Mouse (Mus musculus): ENCODE data around the gene Maco1. TPM values are rescaled to one million over a fixed set of nuclear protein-coding genes. Genes with fewer than 3 reads are reported as not detected.
A peak's percentile ranks its signal among the peaks of the same experiment; 100 is the strongest.
"Not testable (repeated sequence)": the region's sequence is repeated elsewhere in the genome, so short reads cannot be mapped to it uniquely, and the experiment has no call there.

Maco1 gene
- polyA plus RNA-seq, 1 experiment from 2014 or later: 31.4 TPM

- DNase-seq (ENCODE audit: low spot score): peak; percentile 63
- H3K9me3 ChIP-seq: no peaks in the 10 kb centered on the region
- no peaks in the 10 kb centered on the region for H3K36me3 ChIP-seq
- H3K4me3 ChIP-seq: no peak overlapping the region
- WGBS: 65% methylated on average over 3 of the region's 3 CpGs
- 0 out of 2 replicates have a peak overlapping the region, but pooled peaks have one; percentile 16 for H3K27ac ChIP-seq
- H3K4me1 ChIP-seq: peaks cover 25% of the 10 kb centered on the region
- peaks cover 25% of the 10 kb centered on the region for H3K27me3 ChIP-seq (ENCODE audit: insufficient read depth, poor library complexity, severe bottlenecking)
These were observed 2.2 kb upstream of the Maco1 start for GRCm38 (mm10) chr4:134855371-134855770.

DNA sequence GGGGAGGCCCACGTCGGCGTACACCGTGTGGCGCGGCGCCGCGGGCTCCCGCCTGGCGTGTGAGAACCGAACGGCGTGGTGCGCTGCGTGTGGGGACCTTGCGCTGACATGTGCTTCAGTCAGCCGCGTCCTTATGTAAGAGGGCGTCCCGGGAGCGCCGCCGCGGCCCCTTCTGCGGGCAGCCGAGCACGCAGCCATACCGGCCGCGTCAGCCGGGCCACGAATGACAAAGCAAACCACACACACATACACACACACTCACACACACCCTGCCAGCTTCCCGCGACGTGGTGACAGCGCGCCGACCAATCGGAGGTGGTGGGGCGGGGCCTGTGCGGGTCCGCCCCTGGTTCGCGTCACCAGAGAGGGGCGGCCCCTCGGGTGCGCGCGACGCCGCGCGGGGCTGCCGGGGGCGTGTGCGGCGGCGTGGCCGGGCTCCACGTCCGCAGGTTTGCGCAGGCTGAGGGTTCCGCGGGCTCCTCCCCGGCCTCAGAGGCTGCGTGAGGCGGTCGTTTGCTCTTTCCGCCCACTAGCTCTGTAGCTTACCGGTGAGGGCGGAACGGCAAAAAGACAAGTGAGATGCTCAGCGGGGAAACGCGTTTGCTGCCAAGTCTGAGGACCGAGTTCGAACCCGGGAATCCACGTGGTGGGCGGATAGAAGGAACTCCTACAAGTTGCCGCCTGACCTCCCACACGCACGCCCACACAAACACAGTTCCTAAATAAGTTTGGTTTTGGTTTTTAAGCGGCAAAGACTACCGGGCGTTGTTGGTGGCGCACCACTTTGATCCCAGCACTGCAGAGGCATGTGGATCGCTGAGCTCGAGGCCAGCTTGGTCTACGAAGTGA, 716 bp upstream of the Maco1 start:
- peak; percentile 96 for DNase-seq (ENCODE audit: low spot score)
- Histone ChIP-seq H3K9me3 (no peaks in the 10 kb centered on the region), H3K36me3 (no peaks in the 10 kb centered on the region), H3K27me3 (ENCODE audit: insufficient read depth, poor library complexity, severe bottlenecking) (peaks cover 25% of the 10 kb centered on the region), H3K4me3 (peak overlapping the region; percentile 99), H3K4me1 (peaks cover 25% of the 10 kb centered on the region), H3K27ac (peak overlapping the region; percentile 98)
- WGBS: 1% methylated on average over 91 of the region's 91 CpGs

DNA sequence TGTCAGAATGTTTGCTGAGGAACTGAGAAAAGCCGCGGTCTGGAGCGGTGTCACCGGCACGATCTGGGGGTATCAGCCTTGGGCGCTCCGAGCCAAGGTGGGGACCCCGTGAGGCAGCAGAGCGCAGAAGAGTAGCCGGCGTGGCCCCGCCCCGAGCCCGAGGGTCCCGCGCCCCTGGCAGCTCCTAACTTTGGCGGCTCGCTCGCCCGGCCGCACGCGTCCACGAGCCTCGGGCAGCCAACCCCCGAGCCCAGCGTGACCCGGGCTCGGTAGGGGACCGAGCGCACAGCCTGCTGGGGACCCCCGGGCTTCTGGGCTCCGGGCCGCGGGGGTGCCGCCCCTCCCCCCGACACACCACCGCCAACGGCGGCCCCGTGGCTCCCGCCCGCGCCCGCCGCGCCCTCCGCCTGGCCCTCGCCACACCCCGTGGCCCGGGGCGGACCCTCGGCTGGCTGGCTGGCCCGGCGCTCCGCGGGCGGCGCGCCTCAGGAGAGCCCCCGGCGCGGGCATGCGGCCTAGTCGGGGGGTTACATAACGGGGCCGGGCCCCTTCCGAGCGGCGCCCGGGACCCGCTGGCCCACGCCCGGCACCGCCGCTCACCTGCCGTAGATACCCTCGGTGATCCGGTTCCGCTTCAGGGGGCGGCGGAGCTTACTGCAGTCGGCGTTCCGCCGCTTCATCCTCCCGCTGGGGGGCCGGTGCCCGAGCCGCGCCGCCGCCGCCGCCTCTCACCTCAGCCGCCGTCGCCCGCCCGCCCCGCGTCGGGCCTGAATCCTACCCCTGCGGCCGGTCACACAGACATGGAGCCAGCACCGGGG, 498 bp downstream of the Maco1 start:
- Histone ChIP-seq H3K27ac (peak overlapping the region; percentile 98), H3K4me1 (peaks cover 25% of the 10 kb centered on the region), H3K4me3 (peak overlapping the region; percentile 99), H3K36me3 (no peaks in the 10 kb centered on the region), H3K27me3 (ENCODE audit: insufficient read depth, poor library complexity, severe bottlenecking) (peaks cover 25% of the 10 kb centered on the region), H3K9me3 (no peaks in the 10 kb centered on the region)
- WGBS: under 1% methylated on average over 102 of the region's 106 CpGs
- DNase-seq (ENCODE audit: low spot score): peak; percentile 85

DNA sequence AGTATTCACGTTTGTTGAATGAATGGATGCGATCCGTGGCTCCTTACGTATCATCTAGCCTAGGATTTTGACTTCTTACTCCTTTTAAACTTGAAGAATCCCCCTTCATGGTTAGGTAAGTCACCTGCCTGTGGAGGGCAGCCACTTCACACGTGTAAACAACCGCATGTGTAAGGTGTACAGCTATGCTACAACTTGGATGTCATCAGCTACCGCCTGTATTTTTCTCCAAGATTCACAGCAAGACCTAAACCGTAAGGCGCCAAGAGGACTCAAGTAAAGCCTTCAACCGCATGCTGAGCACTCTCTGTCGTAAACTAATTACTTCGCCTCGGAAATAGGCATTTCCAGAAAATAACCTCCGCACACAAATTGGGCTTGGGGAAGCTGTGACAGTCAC, 1.3 kb downstream of the Maco1 start:
- DNase-seq (ENCODE audit: low spot score): no peak
- no peak overlapping the region for H3K27ac ChIP-seq
- 21% methylated on average over 14 of the region's 14 CpGs for WGBS

GRCm38 (mm10) chr4:134851236-134851635, 1.9 kb downstream of the Maco1 start:
- Histone ChIP-seq H3K4me1 (peaks cover 19% of the 10 kb centered on the region), H3K27me3 (ENCODE audit: insufficient read depth, poor library complexity, severe bottlenecking) (peaks cover 16% of the 10 kb centered on the region), H3K4me3 (peak overlapping the region; percentile 99), H3K27ac (no peak overlapping the region), H3K36me3 (no peaks in the 10 kb centered on the region), H3K9me3 (no peaks in the 10 kb centered on the region)
- no peak for DNase-seq (ENCODE audit: low spot score)
- 78% methylated on average over 2 of the region's 2 CpGs for WGBS

More for the DNA sequence above, 1.3 kb downstream of the Maco1 start:
- Histone ChIP-seq H3K9me3 (no peaks in the 10 kb centered on the region), H3K27me3 (ENCODE audit: insufficient read depth, poor library complexity, severe bottlenecking) (peaks cover 22% of the 10 kb centered on the region), H3K36me3 (no peaks in the 10 kb centered on the region), H3K4me1 (peaks cover 25% of the 10 kb centered on the region), H3K4me3 (peak overlapping the region; percentile 99)

DNA sequence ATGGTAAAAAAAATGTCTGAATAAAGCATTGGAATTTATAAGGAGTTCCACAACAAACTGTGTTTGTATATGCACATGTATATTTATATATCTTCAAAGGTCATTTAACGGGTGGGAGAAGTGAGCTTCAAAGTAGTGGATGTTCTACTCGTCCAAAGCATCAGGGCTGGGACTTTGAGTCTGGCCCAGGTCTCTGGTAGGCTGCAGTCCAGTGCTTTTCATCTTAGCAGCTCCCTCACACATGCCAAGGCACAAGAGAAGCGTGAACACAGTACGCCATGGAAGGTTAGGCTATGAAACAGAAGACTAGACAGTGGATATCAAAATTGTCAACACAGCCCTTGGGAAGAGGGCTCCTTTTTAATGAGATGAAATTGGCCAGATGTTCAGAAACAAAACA, 2.6 kb downstream of the Maco1 start:
- Histone ChIP-seq H3K36me3 (no peaks in the 10 kb centered on the region), H3K27me3 (ENCODE audit: insufficient read depth, poor library complexity, severe bottlenecking) (peaks cover 10% of the 10 kb centered on the region; the same call in 1 of the 2 replicates), H3K27ac (no peak overlapping the region), H3K9me3 (no peaks in the 10 kb centered on the region), H3K4me3 (no peak overlapping the region), H3K4me1 (peaks cover 15% of the 10 kb centered on the region)
- 86% methylated on average over 4 of the region's 4 CpGs for WGBS
- no peak for DNase-seq (ENCODE audit: low spot score)

DNA sequence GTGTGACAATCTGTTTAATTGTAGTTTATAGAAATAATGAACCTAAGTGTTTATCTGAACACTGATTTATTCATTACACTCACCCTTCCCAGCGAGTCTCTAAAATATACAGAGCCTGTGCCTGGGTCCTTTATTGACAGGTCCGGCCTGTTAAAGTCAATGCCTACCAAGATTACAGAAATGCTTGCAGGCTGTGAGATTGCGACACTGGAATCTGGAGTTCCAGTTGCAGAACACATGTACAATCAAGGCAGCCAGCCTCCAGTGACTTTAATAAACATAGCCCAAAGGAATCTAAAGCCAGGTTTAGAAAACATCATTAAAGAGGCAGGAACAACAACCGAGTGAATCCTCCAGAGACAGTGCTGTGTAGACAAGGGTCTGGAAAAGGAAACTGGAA, 5.6 kb downstream of the Maco1 start:
- Histone ChIP-seq H3K27me3 (ENCODE audit: insufficient read depth, poor library complexity, severe bottlenecking) (no peaks in the 10 kb centered on the region), H3K4me1 (peaks cover 13% of the 10 kb centered on the region), H3K9me3 (no peaks in the 10 kb centered on the region), H3K4me3 (no peak overlapping the region), H3K27ac (no peak overlapping the region), H3K36me3 (no peaks in the 10 kb centered on the region)
- WGBS: 78% methylated on average over 4 of the region's 4 CpGs
- DNase-seq (ENCODE audit: low spot score): no peak

DNA sequence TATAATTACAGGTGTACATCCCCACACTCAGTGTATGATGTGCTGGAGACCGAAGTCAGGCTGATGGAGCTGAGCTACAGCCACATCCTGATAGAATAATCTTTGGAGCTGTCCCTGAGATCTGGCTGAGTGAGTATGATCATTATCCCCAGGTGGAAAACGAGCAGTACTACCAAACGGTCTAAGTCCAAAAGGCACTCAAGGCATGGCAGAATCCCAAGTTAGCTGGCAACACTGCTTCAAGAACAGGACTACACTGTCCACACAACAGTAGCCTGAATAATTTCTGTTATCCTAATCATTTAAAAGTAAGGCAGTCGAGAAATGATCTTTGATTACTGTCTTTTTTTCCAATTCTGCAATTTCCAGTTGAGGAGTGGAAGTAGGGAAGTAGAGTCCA, 9.6 kb downstream of the Maco1 start:
- no peak for DNase-seq (ENCODE audit: low spot score)
- no peak overlapping the region for H3K4me3 ChIP-seq
- H3K27ac ChIP-seq: no peak overlapping the region
- no peaks in the 10 kb centered on the region for H3K27me3 ChIP-seq (ENCODE audit: insufficient read depth, poor library complexity, severe bottlenecking)
- H3K36me3 ChIP-seq: 0 out of 2 replicates have a peak, but pooled peaks cover 2% of the 10 kb centered on the region
- H3K4me1 ChIP-seq: 0 out of 2 replicates have a peak, but pooled peaks cover 4% of the 10 kb centered on the region
- 84% methylated on average over 4 of the region's 4 CpGs for WGBS
- H3K9me3 ChIP-seq: no peaks in the 10 kb centered on the region

DNA sequence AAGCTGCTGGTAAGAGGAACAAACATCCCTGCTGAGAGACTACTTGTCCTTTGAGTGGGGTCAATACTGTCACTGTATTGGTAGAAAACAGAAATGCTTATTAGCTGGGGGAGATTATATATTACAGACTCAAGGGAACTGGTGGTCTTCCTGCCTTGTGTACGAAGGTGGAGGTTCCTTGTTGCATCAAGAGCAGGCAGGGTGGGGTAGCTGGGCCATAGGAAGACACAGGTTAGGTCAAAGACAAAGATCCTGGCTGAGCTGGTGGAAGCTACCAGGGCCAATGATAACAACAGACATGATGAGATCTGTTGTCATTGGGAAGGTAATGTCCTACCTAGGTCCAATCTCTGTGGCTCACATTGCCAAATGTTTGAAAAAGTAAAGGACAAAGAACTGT, 12.9 kb downstream of the Maco1 start:
- Histone ChIP-seq H3K27me3 (ENCODE audit: insufficient read depth, poor library complexity, severe bottlenecking) (no peaks in the 10 kb centered on the region), H3K27ac (no peak overlapping the region), H3K4me1 (no peaks in the 10 kb centered on the region), H3K36me3 (peaks cover 11% of the 10 kb centered on the region), H3K4me3 (no peak overlapping the region), H3K9me3 (no peaks in the 10 kb centered on the region)
- 90% methylated on average over 1 of the region's 1 CpGs for WGBS
- no peak for DNase-seq (ENCODE audit: low spot score)

GRCm38 (mm10) chr4:134838706-134839105, 14.4 kb downstream of the Maco1 start:
- not testable (repeated sequence) for H3K4me3 ChIP-seq; H3K27me3 ChIP-seq (ENCODE audit: insufficient read depth, poor library complexity, severe bottlenecking); H3K4me1 ChIP-seq; DNase-seq (ENCODE audit: low spot score); H3K27ac ChIP-seq; H3K9me3 ChIP-seq
- 83% methylated on average over 3 of the region's 3 CpGs for WGBS
- peaks cover 13% of the 10 kb centered on the region for H3K36me3 ChIP-seq

DNA sequence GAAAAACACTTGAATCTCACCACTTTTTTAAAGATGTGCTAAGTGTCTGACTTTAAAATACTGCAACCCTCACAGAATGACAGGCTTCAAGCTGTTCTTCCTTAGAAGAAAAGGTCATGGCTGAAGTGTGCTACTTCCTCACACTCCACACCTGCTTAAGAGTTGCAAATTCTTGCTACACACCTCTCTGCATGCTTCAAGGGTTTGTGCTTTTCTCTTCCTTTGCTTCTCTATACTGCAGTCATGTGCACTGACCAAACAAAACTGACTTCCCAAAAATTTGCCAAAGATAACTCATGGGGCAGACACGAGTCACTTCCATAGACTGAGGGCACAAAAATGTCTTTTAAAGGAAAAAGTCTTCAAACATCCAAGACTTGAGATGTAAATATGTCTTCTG, 14.9 kb downstream of the Maco1 start:
- no peaks in the 10 kb centered on the region for H3K4me1 ChIP-seq
- H3K4me3 ChIP-seq: no peak overlapping the region
- H3K36me3 ChIP-seq: peaks cover 14% of the 10 kb centered on the region
- no peak overlapping the region for H3K27ac ChIP-seq
- no peaks in the 10 kb centered on the region for H3K9me3 ChIP-seq
- no peak for DNase-seq (ENCODE audit: low spot score)
- 65% methylated on average over 1 of the region's 1 CpGs for WGBS
- H3K27me3 ChIP-seq (ENCODE audit: insufficient read depth, poor library complexity, severe bottlenecking): no peaks in the 10 kb centered on the region

- DNase-seq (ENCODE audit: low spot score): no peak
- 89% methylated on average over 4 of the region's 4 CpGs for WGBS
- peaks cover 35% of the 10 kb centered on the region for H3K36me3 ChIP-seq
These were observed 17.7 kb downstream of the Maco1 start for GRCm38 (mm10) chr4:134835486-134835885.

DNA sequence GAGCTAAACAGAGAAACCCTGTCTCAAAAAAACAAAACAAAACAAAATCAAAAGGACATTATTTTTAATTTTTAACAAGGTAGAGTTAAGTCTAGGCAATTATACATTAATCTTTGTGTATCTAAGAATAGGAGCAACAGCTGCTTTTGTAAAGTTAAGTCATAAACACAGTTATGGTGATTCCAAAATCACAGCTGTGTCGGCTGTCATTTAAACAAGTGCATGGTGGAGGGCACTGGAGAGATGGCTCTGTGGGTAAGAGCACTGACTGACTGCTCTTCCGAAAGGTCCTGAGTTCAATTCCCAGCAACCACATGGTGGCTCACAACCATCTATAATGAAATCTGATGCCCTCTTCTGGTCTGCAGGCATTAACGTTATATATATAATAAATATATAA, 21.2 kb downstream of the Maco1 start:
- H3K4me1 ChIP-seq: no peaks in the 10 kb centered on the region
- DNase-seq (ENCODE audit: low spot score): no peak
- H3K36me3 ChIP-seq: peaks cover 59% of the 10 kb centered on the region
- H3K27me3 ChIP-seq (ENCODE audit: insufficient read depth, poor library complexity, severe bottlenecking): no peaks in the 10 kb centered on the region
- H3K4me3 ChIP-seq: no peak overlapping the region
- H3K9me3 ChIP-seq: no peaks in the 10 kb centered on the region
- WGBS: 88% methylated on average over 3 of the region's 3 CpGs
- H3K27ac ChIP-seq: no peak overlapping the region

More at GRCm38 (mm10) chr4:134835486-134835885, 17.7 kb downstream of the Maco1 start:
- Histone ChIP-seq H3K27me3 (ENCODE audit: insufficient read depth, poor library complexity, severe bottlenecking) (no peaks in the 10 kb centered on the region), H3K27ac (no peak overlapping the region), H3K4me1 (no peaks in the 10 kb centered on the region), H3K4me3 (no peak overlapping the region), H3K9me3 (no peaks in the 10 kb centered on the region)

All from heart, embryonic 10.5 days (tissue).